Mouse (Mus musculus) stomach, embryonic 16.5 days (tissue): ENCODE measurements at regions not wholly inside any gene's neighbourhood (a gene's known extent, or its start where the extent isn't known, plus 50 kb on each side); places are given as distances from the start of the nearest gene placed in this dataset.
"Not testable (repeated sequence)": the region's sequence is repeated elsewhere in the genome, so short reads cannot be mapped to it uniquely, and the experiment has no call there.

Experiments
- ATAC-seq: fragments of 200-750 bp; cut with Nextera tagmentation; 2 replicates; pipeline ENCODE4 v1.8.0; 2017; ENCODE audit warnings: moderate number of reproducible peaks, moderate TSS enrichment; ENCODE audit not compliant: insufficient read depth, low FRiP score
- H3K27ac ChIP-seq: fragments of 300-500 bp; sonication (generic); 2 replicates; pipeline ENCODE4 v1.5.1; 2014; ENCODE audit warnings: low read length
- H3K27me3 ChIP-seq: fragments of 300-500 bp; sonication (generic); 2 replicates; pipeline ENCODE4 v1.6.1; 2014; ENCODE audit warnings: low read length, control low read depth, mixed read lengths; ENCODE audit not compliant: control insufficient read depth, insufficient read depth
- H3K36me3 ChIP-seq: fragments of 300-500 bp; sonication (generic); 2 replicates; pipeline ENCODE4 v1.6.1; 2014; ENCODE audit warnings: low read length; ENCODE audit not compliant: control insufficient read depth, insufficient read depth
- H3K4me1 ChIP-seq: fragments of 300-500 bp; sonication (generic); 2 replicates; pipeline ENCODE4 v1.6.1; 2014; ENCODE audit warnings: low read length, control low read depth, mixed read lengths; ENCODE audit not compliant: control insufficient read depth, insufficient read depth
- H3K4me2 ChIP-seq: fragments of 300-500 bp; sonication (generic); 2 replicates; pipeline ENCODE4 v1.6.1; 2014; ENCODE audit warnings: low read depth, low read length, mixed read lengths
- H3K4me3 ChIP-seq: fragments of 300-500 bp; sonication (generic); replicated peaks from 2 replicates; pipeline ENCODE4 v1.5.1; 2014; ENCODE audit warnings: mild to moderate bottlenecking, low read length
- H3K9ac ChIP-seq: fragments of 300-500 bp; sonication (generic); 2 replicates; pipeline ENCODE4 v1.6.1; 2014; ENCODE audit warnings: low read length
- H3K9me3 ChIP-seq: fragments of 300-500 bp; sonication (generic); replicated peaks from 2 replicates; pipeline ENCODE4 v1.6.1; 2016; ENCODE audit warnings: low read length, control low read depth; ENCODE audit not compliant: control insufficient read depth
- WGBS: fragments of 180-500 bp; shearing (Covaris S2); extraction: QIAGEN DNeasy Blood & Tissue Kit; methylation state at CpG from one replicate; pipeline ENCODE4 v1.1.7; 2014; 5-methylcytosine and 5-hydroxymethylcytosine counted together

GRCm38 (mm10) chr4:89753484-89753883 lies 74.2 kb downstream of the Dmrta1 start:
- Histone ChIP-seq H3K4me1 (no peaks in the 10 kb centered on the region), H3K27me3 (no peaks in the 10 kb centered on the region), H3K4me2 (no peak overlapping the region), H3K27ac (no peak overlapping the region), H3K36me3 (no peaks in the 10 kb centered on the region), H3K4me3 (no peak overlapping the region), H3K9ac (no peak overlapping the region), H3K9me3 (no peaks in the 10 kb centered on the region)
- WGBS: 79% methylated on average over 1 of the region's 1 CpGs
- ATAC-seq: no peak

GRCm38 (mm10) chr4:89776269-89776668 lies 97.0 kb downstream of the Dmrta1 start:
- Histone ChIP-seq H3K36me3 (no peaks in the 10 kb centered on the region), H3K9me3 (no peaks in the 10 kb centered on the region), H3K4me3 (no peak overlapping the region), H3K4me1 (no peaks in the 10 kb centered on the region), H3K27me3 (no peaks in the 10 kb centered on the region), H3K9ac (no peak overlapping the region), H3K4me2 (no peak overlapping the region), H3K27ac (no peak overlapping the region)
- ATAC-seq: no peak
- WGBS: 42% methylated on average over 10 of the region's 10 CpGs

GRCm38 (mm10) chr4:89781487-89781886 lies 102.3 kb downstream of the Dmrta1 start:
- Histone ChIP-seq H3K4me1 (no peaks in the 10 kb centered on the region), H3K4me2 (no peak overlapping the region), H3K27ac (no peak overlapping the region), H3K36me3 (no peaks in the 10 kb centered on the region), H3K4me3 (no peak overlapping the region), H3K9me3 (no peaks in the 10 kb centered on the region), H3K27me3 (no peaks in the 10 kb centered on the region), H3K9ac (no peak overlapping the region)
- ATAC-seq: no peak
- WGBS: 95% methylated on average over 1 of the region's 1 CpGs

- 78% methylated on average over 7 of the region's 7 CpGs for WGBS
- no peaks in the 10 kb centered on the region for H3K4me1 ChIP-seq
- H3K4me2 ChIP-seq: no peak overlapping the region
- no peak overlapping the region for H3K9ac ChIP-seq
- H3K36me3 ChIP-seq: no peaks in the 10 kb centered on the region
- no peaks in the 10 kb centered on the region for H3K27me3 ChIP-seq
- H3K4me3 ChIP-seq: no peak overlapping the region
- no peak for ATAC-seq
- no peaks in the 10 kb centered on the region for H3K9me3 ChIP-seq
- no peak overlapping the region for H3K27ac ChIP-seq
Measured at GRCm38 (mm10) chr4:89816823-89817222, 137.6 kb downstream of the Dmrta1 start.

GRCm38 (mm10) chr4:89834552-89835206 lies 155.4 kb downstream of the Dmrta1 start:
- Histone ChIP-seq H3K27ac (no peak overlapping the region), H3K9ac (no peak overlapping the region), H3K4me2 (no peak overlapping the region), H3K9me3 (no peaks in the 10 kb centered on the region), H3K4me1 (no peaks in the 10 kb centered on the region), H3K4me3 (no peak overlapping the region), H3K36me3 (no peaks in the 10 kb centered on the region), H3K27me3 (no peaks in the 10 kb centered on the region)
- WGBS: 61% methylated on average over 6 of the region's 6 CpGs
- ATAC-seq: no peak

GRCm38 (mm10) chr4:89875375-89876055 lies 196.3 kb downstream of the Dmrta1 start:
- not testable (repeated sequence) for H3K4me3 ChIP-seq, H3K9ac ChIP-seq, ATAC-seq, H3K36me3 ChIP-seq, H3K4me1 ChIP-seq, H3K9me3 ChIP-seq, H3K27me3 ChIP-seq, H3K27ac ChIP-seq, H3K4me2 ChIP-seq
- 32% methylated on average over 6 of the region's 15 CpGs for WGBS

GRCm38 (mm10) chr4:89876131-89876530 lies 196.9 kb downstream of the Dmrta1 start:
- H3K4me3 ChIP-seq: peak overlapping the region; percentile 33
- H3K4me1 ChIP-seq, H3K9me3 ChIP-seq, H3K27ac ChIP-seq, H3K9ac ChIP-seq, H3K36me3 ChIP-seq, ATAC-seq, H3K27me3 ChIP-seq: not testable (repeated sequence)
- WGBS: 14% methylated on average over 7 of the region's 14 CpGs
- H3K4me2 ChIP-seq: peak overlapping the region; percentile 54

GRCm38 (mm10) chr4:89881083-89881482 lies 201.8 kb downstream of the Dmrta1 start:
- Histone ChIP-seq H3K9ac (no peak overlapping the region), H3K4me3 (no peak overlapping the region), H3K4me1 (no peaks in the 10 kb centered on the region), H3K27ac (no peak overlapping the region), H3K9me3 (no peaks in the 10 kb centered on the region), H3K4me2 (no peak overlapping the region), H3K27me3 (no peaks in the 10 kb centered on the region), H3K36me3 (no peaks in the 10 kb centered on the region)
- 53% methylated on average over 3 of the region's 3 CpGs for WGBS
- ATAC-seq: no peak

- Histone ChIP-seq H3K36me3 (no peaks in the 10 kb centered on the region), H3K4me1 (no peaks in the 10 kb centered on the region), H3K4me3 (no peak overlapping the region), H3K9me3 (no peaks in the 10 kb centered on the region), H3K9ac (no peak overlapping the region), H3K27ac (no peak overlapping the region), H3K4me2 (no peak overlapping the region), H3K27me3 (no peaks in the 10 kb centered on the region)
- ATAC-seq: no peak
Measured at GRCm38 (mm10) chr4:89909622-89910021, 230.4 kb downstream of the Dmrta1 start.
